Mouse (Mus musculus) mesoderm, embryonic 11.5 days (tissue): Measurements from ENCODE around the gene Myh1.
A peak's percentile ranks its signal among the peaks of the same experiment; 100 is the strongest.

Experiments used
- DNase-seq: peaks from one replicate; pipeline ENCODE4 v3.0.0-alpha.2; 2012; ENCODE audit warnings: low read depth, low spot score

Myh1 gene

DNA sequence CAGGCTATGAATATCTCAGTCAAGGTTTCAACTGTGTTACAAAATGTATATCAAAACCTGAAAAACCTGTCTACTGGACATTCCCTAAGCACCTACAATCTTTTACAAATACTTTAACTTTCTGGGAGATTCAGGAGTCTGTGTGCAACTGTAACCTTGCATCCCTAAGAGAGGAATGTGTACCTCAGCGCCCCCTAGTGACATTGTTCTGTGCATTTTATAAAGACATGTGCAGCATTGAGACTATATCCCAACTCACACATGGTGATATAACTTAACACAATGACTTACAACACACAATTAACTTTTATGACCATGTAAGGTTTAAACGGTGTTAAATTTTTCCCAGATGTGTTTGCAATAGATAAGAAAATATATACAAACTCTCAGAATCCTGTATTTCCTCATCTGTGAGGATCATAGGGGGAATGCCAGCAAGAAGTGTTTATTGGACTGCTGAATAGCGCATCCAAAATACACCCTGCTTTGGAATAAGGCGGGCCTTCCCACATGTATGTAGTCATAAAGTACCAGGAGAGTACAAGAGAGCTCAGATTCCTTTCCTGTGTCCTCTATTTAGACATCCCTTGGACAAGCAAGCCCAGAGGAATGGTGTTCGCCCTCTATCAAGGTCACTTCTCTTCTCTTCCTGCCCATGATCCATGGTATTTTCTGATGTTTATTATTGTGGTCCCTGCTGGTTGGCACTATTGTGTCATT, 35.9 kb downstream of the Myh1 start:
- peak; percentile 57 for DNase-seq

DNA sequence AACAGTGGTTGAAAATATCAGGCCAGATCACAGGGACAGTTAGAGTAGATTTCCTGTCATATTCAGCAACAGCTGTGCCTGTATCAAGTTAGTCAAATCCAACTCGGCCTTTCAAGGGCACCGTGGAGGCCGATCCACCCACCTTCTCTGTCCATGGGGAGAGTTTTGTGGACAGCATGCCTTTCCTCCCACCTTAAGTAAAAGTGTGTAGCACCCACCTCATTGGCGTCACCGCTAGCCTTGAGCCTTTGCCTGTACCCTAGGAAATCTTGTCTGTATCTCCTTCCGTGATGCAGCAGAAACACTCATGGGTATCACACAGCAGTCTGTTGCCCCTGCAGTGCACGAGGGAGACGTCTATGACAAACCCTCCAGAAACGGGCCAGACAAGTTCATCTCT, 36.9 kb downstream of the Myh1 start:
- no peak for DNase-seq

GRCm38 (mm10) chr11:67237481-67238079, 37.7 kb downstream of the Myh1 start, which contains the start of gene Myh4:
Myh4 (plus strand) TSS chr11:67238029.
- no peak for DNase-seq

- DNase-seq: no peak
These were observed 41.2 kb downstream of the Myh1 start for GRCm38 (mm10) chr11:67241051-67241450.

GRCm38 (mm10) chr11:67253691-67254090, 53.8 kb downstream of the Myh1 start:
- DNase-seq: no peak

- no peak for DNase-seq
These were observed 57.2 kb downstream of the Myh1 start for GRCm38 (mm10) chr11:67257048-67257447.

DNA sequence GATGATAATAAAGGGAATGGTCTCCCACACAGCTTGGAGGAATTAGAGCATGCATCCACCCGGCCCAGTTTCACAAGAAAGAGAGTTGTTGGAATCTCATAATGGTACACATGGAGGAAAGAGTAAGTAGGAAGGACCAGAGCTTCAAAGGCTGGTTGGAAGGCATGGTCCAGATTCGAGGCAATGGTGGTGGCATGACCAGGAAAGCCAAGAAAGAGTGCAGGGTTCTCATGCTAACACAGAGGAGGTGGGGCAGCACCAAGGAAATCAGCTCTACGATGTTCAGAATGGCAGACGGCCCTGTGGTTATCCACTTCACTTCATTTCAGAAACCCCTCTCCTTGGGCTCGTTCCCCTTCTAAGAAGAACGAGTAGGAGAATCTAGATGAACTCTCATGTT, 61.1 kb downstream of the Myh1 start:
- no peak for DNase-seq
